Mouse (Mus musculus): Measurements from ENCODE around the gene Flt4.

- TF ChIP-seq CTCF (IDR thresholded peaks at IDR 0.05; ENCODE audit: control insufficient read depth, insufficient read depth, insufficient read length): no peak
- TF ChIP-seq MYOD1 (IDR thresholded peaks at IDR 0.05; ENCODE audit: control insufficient read depth, insufficient read length, low read depth): no peak
- TF ChIP-seq MYOG (IDR thresholded peaks at IDR 0.05; ENCODE audit: control insufficient read depth, extremely low read depth, insufficient read length): no peak
- TF ChIP-seq MAX (IDR thresholded peaks at IDR 0.05): no peak
- TF ChIP-seq USF1 (IDR thresholded peaks at IDR 0.05; ENCODE audit: low read depth): no peak
- TF ChIP-seq FOSL1 (IDR thresholded peaks at IDR 0.05; ENCODE audit: insufficient read depth, low read length, poor library complexity, severe bottlenecking): no peak
- TF ChIP-seq CEBPB (IDR thresholded peaks at IDR 0.05; ENCODE audit: low read depth): no peak
Measured at GRCm38 (mm10) chr11:49653079-49653408, 44.0 kb downstream of the Flt4 start.

Data from C2C12 (cell line).